Mouse (Mus musculus) bone marrow, adult 2 months (tissue): Measurements from ENCODE around the gene Pgrmc2. TPM values are rescaled to one million over a fixed set of nuclear protein-coding genes. Genes with fewer than 3 reads are reported as not detected.

Experiments used
- H3K27ac ChIP-seq: fragments of 200-500 bp; 2 replicates; pipeline ENCODE4 v1.5.1; 2012; ENCODE audit warnings: low read depth, mild to moderate bottlenecking, control low read depth, inconsistent platforms, low read length; ENCODE audit not compliant: control insufficient read depth, poor library complexity, insufficient read depth
- H3K4me1 ChIP-seq: fragments of 200-500 bp; 2 replicates; pipeline ENCODE4 v1.6.1; 2011; ENCODE audit warnings: low read length; ENCODE audit not compliant: control insufficient read depth, insufficient read depth
- H3K4me3 ChIP-seq: fragments of 200-500 bp; replicated peaks from 2 replicates; pipeline ENCODE3; 2011; ENCODE audit warnings: mild to moderate bottlenecking, low read depth, low read length, control low read depth; ENCODE audit not compliant: control insufficient read depth
- CTCF ChIP-seq: fragments of 200-500 bp; IDR thresholded peaks from 2 replicates; pipeline ENCODE4 v1.5.1; 2011; ENCODE audit warnings: low read length, control low read depth; ENCODE audit not compliant: control insufficient read depth, insufficient read depth
- POLR2A ChIP-seq: fragments of 200-500 bp; IDR thresholded peaks from 2 replicates; pipeline ENCODE4 v1.6.1; 2011; ENCODE audit warnings: low read depth, mild to moderate bottlenecking, control low read depth, low read length, borderline replicate concordance; ENCODE audit not compliant: control insufficient read depth
- WGBS: fragments of 180-500 bp; shearing (Covaris S2); methylation state at CpG from one replicate; pipeline ENCODE4 v1.1.7; 2018; 5-methylcytosine and 5-hydroxymethylcytosine counted together
- polyA plus RNA-seq: library from polyadenylated mRNA; stranded (reverse); fragments of >200 nt; gene quantifications from 2 replicates; pipeline ENCODE4 v1.2.4, GENCODE M21; 2011; ENCODE audit warnings: low replicate concordance; ENCODE audit not compliant: missing spikeins, insufficient read depth, insufficient read length

Gene Pgrmc2
- polyA plus RNA-seq, 1 experiment, result 28.1 TPM

GRCm38 (mm10) chr3:41041241-41041640, 41.6 kb downstream of the Pgrmc2 start:
- TF ChIP-seq POLR2A, result no peak
- TF ChIP-seq CTCF, result no peak
- 79% methylated on average over 5 of the region's 5 CpGs for WGBS

GRCm38 (mm10) chr3:41038297-41038916, 44.4 kb downstream of the Pgrmc2 start:
- no peak overlapping the region for H3K4me3 ChIP-seq
- TF ChIP-seq CTCF (no peak), POLR2A (no peak)
- H3K4me1 ChIP-seq, result no peaks in the 10 kb centered on the region
- H3K27ac ChIP-seq, result no peak overlapping the region
- WGBS, result 78% methylated on average over 5 of the region's 5 CpGs

More at GRCm38 (mm10) chr3:41041241-41041640, 41.6 kb downstream of the Pgrmc2 start:
- no peak overlapping the region for H3K4me3 ChIP-seq
- H3K27ac ChIP-seq, result no peak overlapping the region
- no peaks in the 10 kb centered on the region for H3K4me1 ChIP-seq

- H3K4me1 ChIP-seq, result no peaks in the 10 kb centered on the region
- no peak for TF ChIP-seq POLR2A
- no peak for TF ChIP-seq CTCF
- H3K27ac ChIP-seq, result no peak overlapping the region
- WGBS, result 77% methylated on average over 12 of the region's 12 CpGs
- H3K4me3 ChIP-seq, result no peak overlapping the region
Measured at GRCm38 (mm10) chr3:41031286-41032210, 51.3 kb downstream of the Pgrmc2 start.

GRCm38 (mm10) chr3:41030705-41031104, 52.1 kb downstream of the Pgrmc2 start:
- WGBS, result 77% methylated on average over 1 of the region's 1 CpGs
- no peak overlapping the region for H3K27ac ChIP-seq
- H3K4me1 ChIP-seq, result no peaks in the 10 kb centered on the region
- TF ChIP-seq CTCF (no peak), POLR2A (no peak)
- H3K4me3 ChIP-seq, result no peak overlapping the region

- no peak overlapping the region for H3K4me3 ChIP-seq
- WGBS, result 80% methylated on average over 6 of the region's 6 CpGs
Measured at GRCm38 (mm10) chr3:41021980-41022379, 60.9 kb downstream of the Pgrmc2 start.

GRCm38 (mm10) chr3:41020687-41021086, 62.2 kb downstream of the Pgrmc2 start:
- H3K27ac ChIP-seq, result no peak overlapping the region
- WGBS, result 53% methylated on average over 7 of the region's 7 CpGs
- peaks cover 2% of the 10 kb centered on the region for H3K4me1 ChIP-seq
- TF ChIP-seq CTCF (no peak), POLR2A (no peak)
- no peak overlapping the region for H3K4me3 ChIP-seq

More at GRCm38 (mm10) chr3:41021980-41022379, 60.9 kb downstream of the Pgrmc2 start:
- no peak overlapping the region for H3K27ac ChIP-seq
- TF ChIP-seq CTCF (no peak), POLR2A (no peak)
- peaks cover 2% of the 10 kb centered on the region for H3K4me1 ChIP-seq

GRCm38 (mm10) chr3:41018022-41018608, 64.7 kb downstream of the Pgrmc2 start:
- no peak overlapping the region for H3K27ac ChIP-seq
- WGBS, result 82% methylated on average over 3 of the region's 3 CpGs

More at GRCm38 (mm10) chr3:41018022-41018608, 64.7 kb downstream of the Pgrmc2 start:
- H3K4me1 ChIP-seq, result peaks cover 2% of the 10 kb centered on the region
- no peak for TF ChIP-seq POLR2A
- TF ChIP-seq CTCF, result no peak
- no peak overlapping the region for H3K4me3 ChIP-seq

Other genes with a start within 250 kb of the Pgrmc2 start
- gene Mfsd8, start 236.2 kb downstream of the Pgrmc2 start, polyA plus RNA-seq, result 4.0 and 4.2 TPM in 2 replicates
- 1.5 and 2.9 TPM in 2 replicates for gene Abhd18, start 236.1 kb downstream of the Pgrmc2 start, polyA plus RNA-seq
- not detected in 2 replicates for gene 1700034I23Rik, start 180.5 kb downstream of the Pgrmc2 start, polyA plus RNA-seq
- 28.6 and 40.4 TPM in 2 replicates for gene Larp1b, start 133.2 kb downstream of the Pgrmc2 start, polyA plus RNA-seq